Mouse (Mus musculus): ENCODE measurements around the gene Ppfia3.
"Not testable (repeated sequence)": the region's sequence is repeated elsewhere in the genome, so short reads cannot be mapped to it uniquely, and the experiment has no call there.

The Ppfia3 gene

DNA sequence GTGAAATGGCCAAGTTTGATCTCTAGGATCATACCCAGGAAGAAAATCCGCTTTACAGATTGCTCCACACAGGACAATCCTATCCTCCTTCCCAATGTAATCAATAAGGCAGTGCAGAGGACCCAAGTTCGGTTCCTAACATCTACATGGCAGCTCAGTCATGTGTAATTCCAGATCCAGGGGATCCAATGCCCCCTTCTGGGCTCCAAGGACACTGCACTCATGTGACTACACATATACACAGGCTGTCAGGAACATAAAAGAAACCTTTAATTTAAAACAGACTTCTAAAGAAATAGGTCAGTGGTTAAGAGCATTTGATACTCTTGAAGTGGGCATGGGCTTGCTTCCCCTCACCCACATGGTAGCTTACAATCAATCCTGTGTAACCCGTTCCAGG, 19.3 kb upstream of the Ppfia3 start:
- DNase-seq (ENCODE audit: low spot score): no peak

DNA sequence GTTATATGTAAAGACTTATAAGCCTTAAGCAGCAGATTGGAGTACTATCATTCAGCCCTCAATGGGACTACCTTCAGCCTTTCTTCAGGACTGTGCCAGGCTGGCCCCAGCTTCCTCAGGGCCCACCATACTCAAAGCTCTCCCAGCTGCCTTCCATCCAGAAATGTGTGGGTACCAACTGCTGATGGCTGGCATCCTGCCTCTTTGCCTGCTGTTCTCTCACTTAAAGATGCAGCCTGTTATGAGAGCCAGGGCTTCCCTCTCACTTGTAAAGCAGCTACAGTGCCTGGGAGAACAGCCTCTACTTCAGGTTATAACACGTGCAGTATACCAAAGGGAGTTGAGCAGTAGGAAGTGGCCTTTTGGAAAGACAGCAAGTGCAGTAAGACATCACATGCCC, 9.2 kb upstream of the Ppfia3 start:
- no peak for DNase-seq (ENCODE audit: low spot score)

DNA sequence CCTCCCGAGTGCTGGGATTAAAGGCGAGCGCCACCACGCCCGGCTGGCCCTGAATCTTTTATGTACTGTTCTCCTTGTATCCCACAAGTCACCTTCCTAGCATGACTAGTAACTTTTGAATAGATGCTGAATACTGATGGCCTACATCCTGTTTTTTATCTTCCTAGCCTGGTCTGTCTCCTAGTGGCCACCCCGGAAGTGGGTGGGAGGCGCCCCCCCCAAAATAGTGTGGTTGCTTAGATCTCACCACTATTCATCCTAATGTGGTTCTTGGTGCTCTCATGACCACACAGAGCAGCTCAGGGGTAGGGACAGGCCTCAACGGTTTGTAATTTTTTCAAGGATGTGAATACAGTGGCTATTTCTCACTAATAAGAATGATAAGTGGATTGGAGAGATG, 7.8 kb upstream of the Ppfia3 start:
- DNase-seq (ENCODE audit: low spot score): no peak

DNA sequence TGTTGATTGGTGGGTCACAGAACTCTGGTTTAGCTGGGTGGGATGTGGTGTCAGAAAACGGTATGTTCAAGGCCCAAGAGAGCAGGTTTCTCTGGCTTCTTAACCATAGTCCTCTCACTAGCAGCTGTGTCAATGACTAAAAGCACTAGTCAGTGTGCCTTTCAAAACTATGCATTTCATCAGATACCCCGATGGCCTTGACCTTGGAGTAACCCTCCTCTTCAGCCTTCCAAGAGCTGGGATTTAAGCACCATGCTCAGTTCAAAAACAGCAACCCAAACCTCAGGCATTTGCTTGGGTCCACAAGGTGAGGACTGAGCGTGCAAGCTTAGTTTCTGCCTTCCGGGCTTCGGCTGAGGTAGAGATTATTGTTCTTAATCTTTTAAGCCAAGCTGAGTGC, 5.6 kb upstream of the Ppfia3 start:
- no peak for DNase-seq (ENCODE audit: low spot score)

DNA sequence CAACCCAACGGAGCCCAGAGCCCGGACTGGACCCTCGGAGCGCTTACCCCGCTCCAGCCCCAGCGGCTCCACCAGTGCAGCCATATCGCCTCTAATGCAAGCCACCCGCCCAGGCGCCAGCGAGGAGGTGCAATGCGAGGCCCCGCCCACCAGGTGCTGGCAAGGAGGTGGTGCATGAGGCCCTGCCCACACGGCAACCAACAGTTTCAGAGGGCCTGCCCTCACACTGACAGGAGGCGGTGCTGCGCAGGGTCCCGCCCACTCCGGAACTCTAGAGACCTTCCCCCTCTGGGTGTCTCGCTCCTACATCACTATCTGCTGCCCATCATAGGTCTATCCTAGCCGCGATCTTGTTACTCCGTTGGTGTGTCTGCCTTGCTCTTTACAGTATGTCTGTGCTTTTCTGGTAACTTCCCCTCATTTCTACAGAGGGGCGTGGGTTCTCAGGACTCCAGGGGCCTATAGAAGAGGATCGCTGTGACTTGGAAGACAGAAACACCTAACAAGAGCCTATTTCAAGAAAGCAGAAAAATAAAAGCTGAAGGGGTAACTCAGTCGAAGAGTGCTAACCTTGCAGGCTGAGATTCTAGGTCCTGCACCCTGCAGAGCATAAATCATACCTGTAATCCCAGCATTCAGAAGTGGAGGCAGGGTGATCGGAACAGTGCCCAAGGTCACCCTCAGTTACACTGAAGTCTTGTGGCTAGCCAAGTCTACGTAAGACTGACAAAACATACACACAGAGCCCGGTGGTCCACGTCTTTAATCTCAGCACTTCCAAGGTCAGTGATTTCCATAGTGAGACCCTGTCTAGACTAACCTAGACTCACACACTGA, 3.9 kb upstream of the Ppfia3 start, which contains the start of gene Lin7b:
Gene Lin7b (minus strand): TSS at position 109 of the 837 bp plus-strand sequence.
- no peak for DNase-seq (ENCODE audit: low spot score)

DNA sequence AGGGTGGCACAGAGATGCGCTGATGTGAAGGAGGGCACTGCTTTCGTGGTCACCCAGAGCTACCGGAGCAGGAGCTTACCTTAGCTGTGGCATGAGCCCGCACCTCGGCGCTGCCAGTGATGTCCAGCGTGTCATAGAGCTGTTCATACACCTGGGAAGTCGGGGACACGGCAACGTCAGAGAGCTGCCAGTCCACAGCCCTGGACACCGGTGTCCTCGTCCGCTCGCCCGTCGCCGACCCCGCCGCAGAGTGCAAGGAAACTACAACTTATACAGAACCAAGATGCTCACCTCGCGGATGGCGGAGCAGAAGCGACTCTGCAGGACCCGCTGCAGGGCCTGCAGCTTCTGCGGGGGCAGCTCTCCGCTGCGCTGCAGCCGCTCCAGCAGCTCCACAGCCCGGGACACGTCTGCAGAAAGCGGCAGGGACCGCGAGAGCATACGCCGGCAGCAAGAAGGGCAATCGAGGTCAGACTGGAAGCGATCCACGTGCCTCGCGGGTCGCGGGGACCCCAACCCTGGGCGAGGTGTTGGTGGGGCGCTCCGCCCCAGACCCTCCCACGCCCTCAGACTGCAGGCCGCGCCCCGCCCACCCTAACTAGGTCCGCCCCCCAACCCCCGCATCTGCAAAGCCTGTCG, 3.1 kb upstream of the Ppfia3 start:
- no peak for DNase-seq (ENCODE audit: low spot score)

DNA sequence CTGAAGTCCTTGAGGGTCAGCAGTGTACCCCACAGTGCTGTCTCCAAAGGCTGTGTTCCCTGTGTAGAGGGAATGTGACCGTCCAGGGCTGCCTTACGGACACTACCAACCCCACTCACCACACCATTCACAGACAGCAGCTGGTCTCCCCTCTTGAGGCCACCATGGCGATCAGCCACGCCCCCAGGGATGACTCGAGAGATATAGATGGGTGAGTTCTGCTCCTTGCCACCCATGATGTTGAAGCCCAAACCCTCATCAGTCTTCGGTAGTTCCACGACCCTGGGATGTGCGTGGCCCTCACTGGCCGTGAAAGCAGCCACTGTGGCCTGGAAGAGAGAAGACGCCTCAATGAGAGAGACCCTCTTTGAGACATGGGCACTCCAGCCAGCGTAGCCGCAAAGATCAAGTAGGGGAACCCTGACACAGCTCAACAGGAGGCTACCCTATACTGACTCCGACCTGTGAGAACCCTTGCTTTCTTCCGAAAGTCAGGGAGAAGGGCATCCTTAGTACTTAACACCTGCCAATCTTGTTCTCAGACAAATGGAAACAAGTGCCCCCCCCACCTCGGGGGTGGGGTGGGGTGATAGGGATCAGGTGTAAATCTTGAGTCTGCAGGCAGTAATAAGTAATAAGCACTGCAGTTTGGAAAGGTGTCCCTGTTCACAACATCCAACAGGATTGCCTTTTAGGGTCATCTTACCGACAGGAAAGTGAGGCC, 2.4 kb upstream of the Ppfia3 start:
- no peak for DNase-seq (ENCODE audit: low spot score)

DNA sequence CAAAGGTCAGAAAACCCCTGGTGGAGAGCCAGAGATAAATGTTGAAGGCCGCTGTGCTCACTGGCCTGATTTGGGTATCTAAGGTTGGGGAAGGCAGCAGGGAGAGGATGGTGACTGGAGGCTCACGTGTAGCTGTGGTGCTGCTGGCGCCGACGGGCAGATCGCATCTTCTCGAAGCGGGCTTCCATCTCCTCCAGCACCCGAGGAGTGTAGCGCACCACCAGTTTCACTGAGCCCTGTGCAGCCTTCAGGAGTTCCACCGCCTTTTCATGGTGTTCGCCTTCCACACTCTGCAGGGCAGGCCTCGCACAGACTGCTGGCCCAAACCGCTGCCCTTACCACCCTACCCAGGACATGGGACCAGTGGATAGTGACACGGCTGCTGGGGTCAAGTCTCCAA, 1.4 kb upstream of the Ppfia3 start:
- DNase-seq (ENCODE audit: low spot score): no peak

DNA sequence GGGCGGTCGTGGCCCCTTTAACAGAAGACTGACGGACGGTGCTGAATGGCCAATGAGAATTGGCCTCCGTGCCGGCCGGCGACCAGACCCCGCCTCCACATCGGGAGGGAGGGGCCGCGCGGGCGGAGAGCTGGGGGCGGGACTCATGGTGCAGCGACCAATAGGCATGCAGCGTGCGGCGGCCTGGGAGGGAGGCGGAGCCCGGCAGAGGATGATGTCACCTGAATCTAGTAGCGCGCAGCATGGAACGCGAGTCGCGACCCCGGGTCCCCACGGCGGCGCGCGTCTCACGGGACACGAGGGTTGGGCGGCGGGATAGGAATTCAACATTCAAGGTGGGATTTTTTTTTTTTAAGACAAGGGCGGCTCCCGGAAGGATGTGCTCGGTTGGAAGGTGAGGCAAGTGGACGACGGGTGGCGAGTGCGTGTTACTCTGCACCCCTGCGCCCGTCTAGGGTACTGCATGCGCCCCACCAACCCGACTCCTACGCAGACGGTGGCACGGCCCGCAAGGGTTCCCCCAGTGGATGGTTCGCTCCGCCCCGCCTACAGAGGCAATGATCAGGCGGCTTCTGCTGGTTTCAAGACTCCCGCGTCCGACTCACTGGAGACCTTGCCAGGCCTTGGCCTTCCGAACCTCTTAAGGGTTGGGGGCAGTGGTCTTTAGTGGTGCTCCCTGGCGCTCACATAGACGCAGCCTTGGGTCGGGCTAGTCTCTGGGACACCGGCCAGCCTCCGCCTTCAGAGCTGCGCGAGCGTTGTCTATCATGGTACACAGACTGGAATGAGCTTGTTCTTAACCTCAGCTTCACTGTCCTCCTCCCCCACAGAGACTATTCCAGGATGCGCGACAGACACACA, 431 bp upstream of the Ppfia3 start:
- peak; percentile 91 for DNase-seq (ENCODE audit: low spot score)

DNA sequence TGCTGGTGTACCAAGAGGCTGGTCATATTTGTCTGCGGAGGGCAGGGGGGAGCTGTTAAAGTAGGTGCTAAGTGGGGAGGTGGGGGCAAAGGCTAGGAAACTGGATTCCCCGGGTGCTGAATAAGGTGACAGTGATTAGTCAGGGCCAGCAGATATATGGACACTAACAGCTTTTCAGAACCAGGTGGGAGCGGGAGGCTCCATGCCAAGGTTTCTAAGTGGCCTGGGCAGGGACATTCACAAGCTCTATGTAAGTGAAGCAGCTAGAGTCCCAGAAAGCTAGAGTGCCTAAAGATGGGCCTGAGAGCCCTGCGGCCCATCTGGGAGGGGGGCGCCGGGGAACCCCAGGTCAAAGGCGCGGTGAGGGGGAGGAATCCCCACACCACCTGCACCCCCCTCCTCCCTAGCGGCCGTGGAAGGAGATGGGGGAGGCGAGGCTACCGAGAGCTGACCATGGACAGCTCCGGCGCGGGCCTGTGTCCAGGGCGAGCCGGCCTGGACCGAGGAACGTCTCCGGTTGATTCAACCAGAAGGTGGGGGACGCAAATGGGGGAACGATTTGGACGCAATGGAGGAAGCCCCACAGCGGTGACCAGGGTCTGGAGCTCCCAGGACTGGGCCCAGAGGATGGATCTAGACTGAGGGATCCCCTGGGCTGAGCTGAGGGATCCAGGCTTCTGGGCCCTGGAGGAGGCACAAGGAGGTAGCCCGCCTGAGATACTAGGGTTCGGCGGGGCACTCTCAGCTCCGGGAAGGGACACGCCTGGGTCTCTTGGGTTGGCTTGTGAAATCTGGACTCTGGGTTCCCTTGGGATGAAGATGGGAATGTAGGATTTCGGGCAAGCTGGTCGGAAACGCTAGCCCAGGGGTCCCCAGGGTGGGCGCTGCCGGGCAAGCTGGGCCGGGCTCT, 822 bp downstream of the Ppfia3 start:
- DNase-seq (ENCODE audit: low spot score): peak; percentile 35

DNA sequence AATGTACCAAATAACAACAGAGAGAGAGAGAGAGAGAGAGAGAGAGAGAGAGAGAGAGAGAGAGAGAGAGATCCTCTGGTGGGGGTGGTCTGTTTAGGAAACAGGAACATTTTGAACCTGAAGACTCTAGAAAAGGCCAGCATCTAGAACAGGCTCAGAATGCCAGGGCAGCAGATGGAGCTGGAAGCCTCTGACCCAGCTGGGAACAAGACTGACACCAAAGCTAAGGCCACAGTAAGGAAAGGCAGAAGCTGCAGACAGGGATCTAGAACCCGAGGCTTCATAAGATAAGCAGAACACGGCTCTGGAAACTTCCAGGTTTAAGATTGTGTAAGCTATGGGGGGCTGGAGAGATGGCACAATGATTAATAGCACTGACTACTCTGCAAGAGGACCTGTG, 2.8 kb downstream of the Ppfia3 start:
- DNase-seq (ENCODE audit: low spot score): no peak

DNA sequence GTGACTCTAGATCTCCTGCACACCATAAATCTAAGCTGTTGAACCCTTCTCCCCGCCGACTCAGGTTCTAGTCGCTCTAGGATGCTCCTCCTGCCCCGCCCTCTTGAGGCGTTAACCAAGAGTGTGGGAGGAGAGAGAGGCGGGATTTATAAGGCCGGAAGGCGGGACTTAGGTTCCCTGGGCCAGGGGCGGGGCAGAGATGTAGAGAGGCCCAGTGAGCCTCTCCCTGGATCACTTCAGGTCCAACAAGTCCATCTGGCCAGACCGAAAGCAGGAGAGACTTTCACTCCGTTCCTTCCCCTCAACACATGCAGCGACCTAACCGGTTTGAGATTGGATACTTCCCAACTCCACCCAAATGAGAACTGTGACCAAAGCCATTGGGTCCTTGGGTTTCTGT, 4.0 kb downstream of the Ppfia3 start:
- no peak for DNase-seq (ENCODE audit: low spot score)

DNA sequence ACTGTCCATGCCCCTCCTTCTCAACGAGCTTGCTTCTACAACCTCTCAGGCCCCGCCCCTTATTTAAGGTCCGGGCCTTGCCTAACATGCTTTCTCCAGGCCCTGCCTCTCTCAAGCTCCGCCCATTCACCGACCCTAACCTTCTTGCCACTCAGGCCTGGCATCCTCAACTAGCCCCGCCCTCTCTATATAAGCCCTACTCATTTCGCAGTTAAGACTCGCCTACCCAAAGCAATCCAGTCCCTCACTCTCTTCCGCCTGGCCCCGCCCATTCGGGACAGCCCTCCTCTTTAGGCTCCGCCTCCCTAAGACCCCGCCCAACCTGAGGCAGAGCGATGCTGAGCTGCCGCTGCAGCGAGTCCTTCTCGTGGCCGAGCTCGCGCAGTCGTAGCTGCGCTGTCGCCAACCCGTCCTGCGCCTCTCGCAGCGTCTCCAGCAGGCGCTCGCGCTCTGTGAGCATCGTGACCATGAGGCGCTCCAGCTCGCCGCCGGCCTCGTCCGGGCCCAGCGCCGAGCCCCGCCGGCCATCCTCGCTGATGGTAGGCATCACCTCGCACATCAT, 5.5 kb downstream of the Ppfia3 start:
- DNase-seq (ENCODE audit: low spot score): no peak

DNA sequence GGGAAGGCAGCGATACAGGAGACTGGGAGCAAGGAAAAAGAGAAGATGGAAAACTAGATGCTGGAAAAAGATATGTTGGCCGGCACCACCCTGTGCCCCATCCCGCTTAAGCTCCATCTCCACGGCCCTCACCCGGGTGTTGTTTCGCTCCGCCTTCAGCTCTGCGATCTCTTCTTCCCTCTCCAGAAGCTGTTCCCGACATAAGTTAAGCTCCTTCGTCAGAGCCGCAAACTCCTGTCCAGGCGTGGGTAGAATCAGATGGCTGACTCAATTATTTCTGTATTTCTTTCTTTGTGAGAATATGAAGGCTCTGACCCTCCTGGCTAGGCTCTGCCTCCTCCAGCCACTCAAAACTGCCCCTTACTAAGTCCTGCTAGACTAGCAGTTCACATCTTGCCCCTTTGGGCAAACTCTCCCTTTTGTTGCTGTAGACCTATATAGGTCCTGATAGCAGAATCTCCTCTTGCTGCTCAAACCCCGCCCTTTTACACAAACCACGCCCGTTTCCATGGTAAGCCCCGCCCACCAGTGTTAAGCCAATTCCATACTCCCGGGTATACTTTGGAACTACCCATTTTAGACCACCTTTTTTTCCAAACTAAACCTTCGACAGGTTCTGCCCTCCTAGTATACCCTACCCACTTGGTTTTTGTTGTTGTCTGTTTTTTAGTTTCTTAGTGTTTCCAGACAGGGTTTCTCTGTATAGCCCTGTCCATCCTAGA, 6.3 kb downstream of the Ppfia3 start:
- no peak for DNase-seq (ENCODE audit: low spot score)

DNA sequence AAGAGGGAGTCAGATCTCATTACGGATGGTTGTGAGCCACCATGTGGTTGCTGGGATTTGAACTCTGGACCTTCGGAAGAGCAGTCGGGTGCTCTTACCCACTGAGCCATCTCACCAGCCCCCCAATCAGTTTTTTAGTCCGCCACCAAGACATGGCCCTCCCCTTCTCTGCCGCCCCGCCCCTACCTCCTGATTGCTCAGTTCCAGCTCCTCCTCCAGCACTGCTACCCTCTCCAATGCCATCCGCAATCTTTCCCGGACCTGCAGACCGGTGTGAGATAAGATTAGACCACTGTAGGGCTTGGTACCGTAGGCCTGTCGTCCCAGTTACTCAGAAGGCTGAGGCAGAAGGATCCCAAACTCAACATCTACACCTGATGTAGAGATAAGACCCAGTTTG, 7.7 kb downstream of the Ppfia3 start:
- DNase-seq (ENCODE audit: low spot score): not testable (repeated sequence)

DNA sequence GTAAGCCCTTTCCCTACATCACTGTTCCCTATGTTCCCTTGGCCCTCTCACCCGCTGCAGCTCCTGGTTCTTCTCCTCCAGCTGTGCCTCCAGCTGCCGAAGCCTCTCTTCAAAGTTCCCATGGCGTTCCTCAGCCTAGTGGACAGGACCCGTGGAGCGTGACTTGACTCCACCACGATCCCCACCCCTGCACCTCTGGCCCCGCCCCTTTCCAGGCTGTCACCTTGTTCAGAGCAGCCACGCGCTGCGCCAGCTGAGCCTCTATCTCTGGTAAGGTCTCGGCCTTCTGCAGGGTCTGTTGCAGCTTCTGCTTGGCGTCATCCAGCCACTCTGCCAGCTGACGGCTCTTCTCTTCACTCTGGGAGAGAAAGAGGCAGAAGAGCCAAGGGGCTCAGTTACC, 10.7 kb downstream of the Ppfia3 start:
- no peak for DNase-seq (ENCODE audit: low spot score)

DNA sequence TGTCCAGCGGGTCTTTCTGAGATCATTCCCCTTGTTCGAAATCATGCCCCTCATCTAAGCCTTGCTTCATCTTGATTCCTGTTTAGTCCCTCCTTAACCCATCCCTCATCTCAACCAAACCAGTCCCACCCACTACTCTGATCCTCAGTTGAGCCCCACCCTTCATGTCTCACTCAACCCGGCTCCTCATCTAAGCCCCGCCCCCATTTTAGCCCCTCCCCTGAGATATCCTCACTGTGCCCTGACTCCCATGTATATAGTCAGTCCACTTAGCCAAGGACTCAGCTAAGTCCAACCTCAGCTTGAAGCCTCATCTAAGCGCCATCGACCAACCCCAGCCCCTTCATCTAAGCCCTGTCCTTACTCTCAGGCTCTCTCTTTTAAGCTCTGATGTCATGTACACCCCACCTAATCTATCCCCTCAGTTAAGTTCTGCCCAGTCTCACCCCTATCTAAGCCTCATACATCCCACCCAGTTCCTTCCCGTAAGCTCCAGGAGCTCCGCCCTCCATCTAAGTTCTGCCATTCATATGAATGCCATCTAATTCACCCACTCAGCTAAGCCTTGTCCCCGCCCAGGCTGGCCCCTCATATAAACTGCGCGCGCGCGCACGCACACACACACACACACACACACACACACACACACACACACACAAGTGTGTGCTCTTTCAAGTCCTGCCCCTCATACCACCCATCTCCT, 11.3 kb downstream of the Ppfia3 start:
- DNase-seq (ENCODE audit: low spot score): no peak

DNA sequence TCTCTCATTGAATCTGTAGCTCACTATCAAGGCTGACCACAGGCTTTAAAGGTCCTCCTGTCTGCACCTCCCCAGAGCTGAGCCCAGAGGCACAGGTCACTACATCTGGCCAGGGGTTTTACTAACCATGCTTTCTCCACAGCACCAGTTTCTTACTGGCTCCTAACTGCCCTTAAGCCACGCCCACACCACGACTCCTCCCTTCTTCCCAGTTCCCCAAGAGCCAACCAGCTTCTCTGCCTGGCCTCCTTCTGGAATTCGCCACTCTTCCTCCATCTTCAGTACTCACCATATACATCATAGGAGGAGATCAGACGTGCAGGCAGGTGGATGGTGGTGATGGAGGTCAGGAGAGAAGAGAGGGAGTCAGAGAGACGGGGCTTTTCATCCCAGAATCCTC, 13.8 kb downstream of the Ppfia3 start:
- DNase-seq (ENCODE audit: low spot score): no peak

DNA sequence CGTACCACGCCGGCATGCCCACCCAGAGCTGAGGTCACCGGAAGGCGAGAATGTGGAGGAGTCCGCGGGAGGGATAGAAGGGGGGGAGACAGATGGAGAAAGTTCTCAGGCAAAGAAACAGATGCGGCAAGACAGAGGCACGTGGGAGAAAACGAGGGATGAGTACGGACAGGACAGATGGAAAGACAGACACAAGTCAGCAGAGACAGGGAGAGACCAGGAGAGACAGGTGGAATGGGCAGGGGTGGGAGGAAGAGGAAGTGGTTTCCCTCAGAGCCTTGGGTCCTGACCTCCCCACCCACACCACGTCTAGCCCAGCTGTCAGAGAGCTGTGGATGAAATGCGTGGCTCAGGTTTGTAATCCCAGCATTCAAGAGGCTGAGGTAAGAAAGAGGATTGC, 19.9 kb downstream of the Ppfia3 start:
- DNase-seq (ENCODE audit: low spot score): no peak

Measured in adipocyte (in vitro differentiated cells).